ENCODE assay signal across 8 mouse cellular contexts in genomic region chr2:32846101-32846804, GRCm38 (mm10). TPM values are rescaled to one million over a fixed set of nuclear protein-coding genes. Genes with fewer than 3 reads are reported as not detected.
DNase-seq lines count a peak whose midpoint lies in the region; ATAC-seq and TF ChIP-seq lines count a peak whose summit lies in the region.

No protein-coding gene starts in this region.

- 0 out of 2 replicates have a peak, but pooled peaks cover 10% of the 10 kb centered on the region for H3K4me1 ChIP-seq in embryonic facial prominence, embryonic 15.5 days
- peaks cover 17% of the 10 kb centered on the region for H3K4me1 ChIP-seq in heart, embryonic 10.5 days
- H3K4me1 ChIP-seq in liver, adult 2 months (ENCODE audit: control insufficient read depth, insufficient read depth, low read length), result peaks cover 4% of the 10 kb centered on the region; the same call in 1 of the 2 replicates
- H3K4me1 ChIP-seq in midbrain, postnatal 0 days (ENCODE audit: insufficient read depth, low read length), result 0 out of 2 replicates have a peak, but pooled peaks cover 3% of the 10 kb centered on the region
- peaks cover 10% of the 10 kb centered on the region for H3K4me1 ChIP-seq in stomach, embryonic 15.5 days

- H3K79me2 ChIP-seq in liver, adult 2 months (ENCODE audit: control insufficient read depth, insufficient read depth, low read length), result no peaks in the 10 kb centered on the region

- no peaks in the 10 kb centered on the region for H3K36me3 ChIP-seq in embryonic facial prominence, embryonic 15.5 days
- H3K36me3 ChIP-seq in heart, embryonic 10.5 days, result no peaks in the 10 kb centered on the region
- no peaks in the 10 kb centered on the region for H3K36me3 ChIP-seq in liver, adult 2 months (ENCODE audit: control insufficient read depth, insufficient read depth, low read length)
- peaks cover 6% of the 10 kb centered on the region; the same call in 1 of the 2 replicates for H3K36me3 ChIP-seq in midbrain, postnatal 0 days (ENCODE audit: insufficient read depth, low read length)
- H3K36me3 ChIP-seq in stomach, embryonic 15.5 days, result no peaks in the 10 kb centered on the region

- peaks cover 3% of the 10 kb centered on the region; the same call in 1 of the 2 replicates for H3K27me3 ChIP-seq in embryonic facial prominence, embryonic 15.5 days
- H3K27me3 ChIP-seq in heart, embryonic 10.5 days (ENCODE audit: insufficient read depth, poor library complexity, severe bottlenecking), result peaks cover 8% of the 10 kb centered on the region
- no peaks in the 10 kb centered on the region; the same call in 1 of the 2 replicates for H3K27me3 ChIP-seq in liver, adult 2 months (ENCODE audit: control insufficient read depth, insufficient read depth, low read length)
- H3K27me3 ChIP-seq in midbrain, postnatal 0 days (ENCODE audit: insufficient read depth, low read length), result no peaks in the 10 kb centered on the region
- H3K27me3 ChIP-seq in stomach, embryonic 15.5 days (replicated peaks), result no peaks in the 10 kb centered on the region

- peak; percentile 60 for DNase-seq in CD4-positive, CD25-positive, alpha-beta regulatory T cell, adult 2 months (ENCODE audit: low read depth, low spot score)
- peak; percentile 24 to 31 for DNase-seq in adrenal gland, postnatal 4 days (ENCODE audit: low spot score in 2 of 2)
- no peak for DNase-seq in heart, embryonic 10.5 days (ENCODE audit: low spot score)
- peak; percentile 38 for DNase-seq in kidney, adult 9 months
- DNase-seq in liver, adult 2 months (ENCODE audit: extremely low read depth, low read depth, low spot score), result no peak
- peak; percentile 87 for DNase-seq in midbrain, postnatal 0 days (ENCODE audit: low spot score)

- peak overlapping the region; percentile 78 for H3K4me3 ChIP-seq in embryonic facial prominence, embryonic 15.5 days (replicated peaks)
- peak overlapping the region; percentile 89 for H3K4me3 ChIP-seq in heart, embryonic 10.5 days
- H3K4me3 ChIP-seq in liver, adult 2 months (ENCODE audit: insufficient read depth, low read depth, low read length), result peak overlapping the region; percentile 86
- peak overlapping the region; percentile 91 for H3K4me3 ChIP-seq in midbrain, postnatal 0 days (ENCODE audit: low read depth, low read length)
- peak overlapping the region; percentile 76 for H3K4me3 ChIP-seq in stomach, embryonic 15.5 days (replicated peaks)

- H3K4me2 ChIP-seq in embryonic facial prominence, embryonic 15.5 days (replicated peaks), result peak overlapping the region; percentile 84
- H3K4me2 ChIP-seq in midbrain, postnatal 0 days (ENCODE audit: low read depth, low read length, poor library complexity, severe bottlenecking), result peak overlapping the region; percentile 52
- H3K4me2 ChIP-seq in stomach, embryonic 15.5 days, result peak overlapping the region; percentile 91

- TF ChIP-seq POLR2A in liver, adult 2 months (IDR thresholded peaks at IDR 0.05; ENCODE audit: extremely low read depth, insufficient read depth, low read length), result no peak

- peak overlapping the region; percentile 82 for H3K27ac ChIP-seq in embryonic facial prominence, embryonic 15.5 days (replicated peaks)
- peak overlapping the region; percentile 90 for H3K27ac ChIP-seq in heart, embryonic 10.5 days
- peak overlapping the region; percentile 37 for H3K27ac ChIP-seq in liver, adult 2 months (replicated peaks; ENCODE audit: insufficient read depth, low read depth, low read length)
- H3K27ac ChIP-seq in midbrain, postnatal 0 days (ENCODE audit: low read depth, low read length), result peak overlapping the region; percentile 90
- peak overlapping the region; percentile 83 for H3K27ac ChIP-seq in stomach, embryonic 15.5 days

- under 1% methylated on average over 32 of the region's 33 CpGs for WGBS in embryonic facial prominence, embryonic 15.5 days
- 0% methylated on average over 33 of the region's 33 CpGs for WGBS in heart, embryonic 10.5 days
- under 1% methylated on average over 33 of the region's 33 CpGs for WGBS in liver, adult 2 months
- 1% methylated on average over 33 of the region's 33 CpGs for WGBS in midbrain, postnatal 0 days
- under 1% methylated on average over 33 of the region's 33 CpGs for WGBS in stomach, embryonic 15.5 days

- TF ChIP-seq CTCF in liver, adult 2 months (IDR thresholded peaks at IDR 0.05; ENCODE audit: low read depth, low read length), result no peak
- TF ChIP-seq CTCF in midbrain, postnatal 0 days (IDR thresholded peaks at IDR 0.05), result peak; percentile 32; the same call in 1 of the 2 replicates

- H3K9ac ChIP-seq in embryonic facial prominence, embryonic 15.5 days, result peak overlapping the region; percentile 42
- H3K9ac ChIP-seq in liver, adult 2 months (ENCODE audit: low read depth, low read length), result peak overlapping the region; percentile 87
- peak overlapping the region; percentile 93 for H3K9ac ChIP-seq in midbrain, postnatal 0 days (replicated peaks; ENCODE audit: low read length, poor library complexity, severe bottlenecking)
- peak overlapping the region; percentile 55; the same call in 1 of the 2 replicates for H3K9ac ChIP-seq in stomach, embryonic 15.5 days

- H3K9me3 ChIP-seq in embryonic facial prominence, embryonic 15.5 days (replicated peaks), result no peaks in the 10 kb centered on the region
- H3K9me3 ChIP-seq in heart, embryonic 10.5 days, result no peaks in the 10 kb centered on the region
- H3K9me3 ChIP-seq in midbrain, postnatal 0 days (ENCODE audit: low read length), result no peaks in the 10 kb centered on the region
- no peaks in the 10 kb centered on the region for H3K9me3 ChIP-seq in stomach, embryonic 15.5 days

- peak; percentile 36; the same call in 1 of the 2 replicates for ATAC-seq in embryonic facial prominence, embryonic 15.5 days (ENCODE audit: insufficient number of reproducible peaks, low FRiP score, low TSS enrichment, low read depth)
- peak; percentile 67 for ATAC-seq in midbrain, postnatal 0 days (ENCODE audit: low FRiP score)
- 0 out of 2 replicates have a peak, but pooled peaks have one; percentile 13 for ATAC-seq in stomach, embryonic 15.5 days (ENCODE audit: insufficient read depth, low FRiP score, low read depth)

RNA-seq across cellular contexts. Expression of gene Stxbp1, which starts 0.8 kb away (rescaled TPM):
- 10 to 100 TPM; 42.5 to 48.7 TPM for total RNA-seq in adrenal gland, postnatal 4 days (2021)
- 21.5 and 22.3 TPM in 2 replicates for polyA plus RNA-seq in embryonic facial prominence, embryonic 15.5 days (2015; fragmentation: Nextera tagmentation; extraction: Ambion mirVana)
- polyA plus RNA-seq in heart, embryonic 10.5 days (2016; fragmentation: Nextera tagmentation; extraction: Ambion mirVana), result 19.1 and 21.6 TPM in 2 replicates
- total RNA-seq in liver, adult 2 months (2014; rRNA removed), result 0.74 and 1.7 TPM in 2 replicates
- polyA plus RNA-seq in liver, adult 2 months (2012; rRNA removed), result 1.3 and 1.6 TPM in 2 replicates
- 185 and 264 TPM in 2 replicates for total RNA-seq in midbrain, postnatal 0 days (2014; rRNA removed)
- 424 and 430 TPM in 2 replicates for polyA plus RNA-seq in midbrain, postnatal 0 days (2015; fragmentation: Nextera tagmentation; extraction: Ambion mirVana)
- polyA plus RNA-seq in stomach, embryonic 15.5 days (2015; fragmentation: Nextera tagmentation; extraction: Ambion mirVana), result 20.0 and 21.4 TPM in 2 replicates

RNA-seq across cellular contexts. Expression of gene Fam129b, which starts 29.7 kb away (rescaled TPM):
- 10 to 100 TPM; 30.8 to 35.5 TPM for total RNA-seq in adrenal gland, postnatal 4 days (2021)
- polyA plus RNA-seq in embryonic facial prominence, embryonic 15.5 days (2015; fragmentation: Nextera tagmentation; extraction: Ambion mirVana), result 103 and 111 TPM in 2 replicates
- 47.1 and 55.5 TPM in 2 replicates for polyA plus RNA-seq in heart, embryonic 10.5 days (2016; fragmentation: Nextera tagmentation; extraction: Ambion mirVana)
- total RNA-seq in liver, adult 2 months (2014; rRNA removed), result 6.5 and 6.8 TPM in 2 replicates
- polyA plus RNA-seq in liver, adult 2 months (2012; rRNA removed), result 5.6 and 10.5 TPM in 2 replicates
- 39.5 and 40.9 TPM in 2 replicates for total RNA-seq in midbrain, postnatal 0 days (2014; rRNA removed)
- polyA plus RNA-seq in midbrain, postnatal 0 days (2015; fragmentation: Nextera tagmentation; extraction: Ambion mirVana), result 17.7 and 18.1 TPM in 2 replicates
- 67.1 and 73.6 TPM in 2 replicates for polyA plus RNA-seq in stomach, embryonic 15.5 days (2015; fragmentation: Nextera tagmentation; extraction: Ambion mirVana)

Comparison
In these comparisons a context has a peak if more than half of its experiments do, and no peak if none do; other contexts are left out.
1. DNase-seq: peak in CD4-positive, CD25-positive, alpha-beta regulatory T cell, adult 2 months (single experiment), adrenal gland, postnatal 4 days (2 of 2), kidney, adult 9 months (single experiment) and midbrain, postnatal 0 days (single experiment); none in heart, embryonic 10.5 days (single experiment) and liver, adult 2 months (single experiment).
2. ATAC-seq: peak in every context shown above with its lines; median percentile 67 in midbrain, postnatal 0 days; 36 in embryonic facial prominence, embryonic 15.5 days; 13 in stomach, embryonic 15.5 days.
3. H3K27ac ChIP-seq: peak in every context shown above with its lines; median percentile 90 in heart, embryonic 10.5 days; 90 in midbrain, postnatal 0 days; 83 in stomach, embryonic 15.5 days; 82 in embryonic facial prominence, embryonic 15.5 days; 37 in liver, adult 2 months.
4. H3K9ac ChIP-seq: peak in every context shown above with its lines; median percentile 93 in midbrain, postnatal 0 days; 87 in liver, adult 2 months; 55 in stomach, embryonic 15.5 days; 42 in embryonic facial prominence, embryonic 15.5 days.
5. RNA of gene Stxbp1, which starts 0.8 kb away (polyA plus RNA-seq): 424 to 430 TPM in midbrain, postnatal 0 days; 21.5 to 22.3 TPM in embryonic facial prominence, embryonic 15.5 days, 20.0 to 21.4 TPM in stomach, embryonic 15.5 days, 19.1 to 21.6 TPM in heart, embryonic 10.5 days and 1.3 to 1.6 TPM in liver, adult 2 months; every median in the first group is over 10 times any median in the second.
6. Peak in every context shown above with its lines, with median percentiles within 50 percentile points of each other: H3K4me2 ChIP-seq and H3K4me3 ChIP-seq.